Mouse (Mus musculus) layer of hippocampus, adult 9-10 months (tissue): ENCODE data around the gene Acp2.
"Not testable (repeated sequence)": the region's sequence is repeated elsewhere in the genome, so short reads cannot be mapped to it uniquely, and the experiment has no call there.

Experiments used
- DNase-seq: peaks from one replicate; pipeline ENCODE4 v3.0.0; 2022; ENCODE audit warnings: low spot score

The Acp2 gene

DNA sequence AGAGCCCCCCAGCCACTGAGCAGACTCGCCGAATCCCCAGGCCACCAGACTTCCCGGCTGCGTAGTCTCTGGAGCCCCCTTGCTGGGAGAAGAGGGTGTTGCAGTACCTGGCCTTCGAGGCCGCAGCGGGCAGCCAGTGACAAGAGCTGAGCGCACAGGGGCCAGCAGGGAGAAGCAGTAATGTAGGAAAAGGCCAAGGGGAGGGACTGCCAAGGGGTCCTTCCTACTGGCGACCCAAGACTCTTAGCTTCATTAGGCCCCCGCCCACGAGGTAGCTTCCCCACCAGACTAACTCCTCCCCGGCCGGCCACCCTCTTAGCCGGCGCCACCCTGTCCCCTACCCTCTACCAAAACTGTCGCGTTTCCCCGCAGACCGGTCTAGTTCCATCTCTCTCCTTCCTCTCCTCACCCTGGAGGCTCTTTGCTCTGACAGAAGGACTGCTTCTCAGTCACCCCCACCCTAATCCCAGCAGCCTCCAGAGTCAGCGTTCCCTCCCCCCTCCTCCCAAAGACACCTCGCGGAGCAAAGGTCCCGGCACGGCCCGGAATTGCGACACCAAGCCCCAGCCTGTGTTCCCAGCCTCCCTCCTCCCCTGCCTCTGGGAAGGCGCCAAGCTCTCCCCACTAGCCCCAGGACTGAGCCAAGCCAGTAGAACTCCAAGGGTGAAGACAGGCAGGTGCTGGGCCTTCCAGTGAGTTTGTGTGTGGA, 7.9 kb upstream of the Acp2 start:
- no peak for DNase-seq

DNA sequence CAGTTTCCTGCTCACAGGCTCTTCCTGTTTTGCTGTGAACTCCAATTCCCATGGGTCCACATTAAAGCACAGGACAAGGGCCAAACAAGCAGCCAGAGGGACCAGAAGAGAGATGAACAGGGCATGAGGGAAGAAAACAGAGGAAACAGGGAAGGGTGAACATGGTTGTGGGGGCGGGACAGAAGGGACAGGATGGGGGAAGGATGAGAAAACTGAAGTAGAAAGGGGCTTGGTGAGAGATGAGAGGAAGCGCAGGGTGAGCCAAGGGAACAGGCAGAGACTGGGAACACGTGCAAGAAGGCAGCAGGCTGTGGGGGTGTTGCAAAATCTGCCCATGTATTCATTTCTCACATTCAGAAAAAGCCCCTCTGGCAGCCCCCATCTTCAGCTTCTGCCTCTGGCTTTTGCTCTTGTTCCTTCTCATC, 6.1 kb upstream of the Acp2 start:
- DNase-seq: no peak

DNA sequence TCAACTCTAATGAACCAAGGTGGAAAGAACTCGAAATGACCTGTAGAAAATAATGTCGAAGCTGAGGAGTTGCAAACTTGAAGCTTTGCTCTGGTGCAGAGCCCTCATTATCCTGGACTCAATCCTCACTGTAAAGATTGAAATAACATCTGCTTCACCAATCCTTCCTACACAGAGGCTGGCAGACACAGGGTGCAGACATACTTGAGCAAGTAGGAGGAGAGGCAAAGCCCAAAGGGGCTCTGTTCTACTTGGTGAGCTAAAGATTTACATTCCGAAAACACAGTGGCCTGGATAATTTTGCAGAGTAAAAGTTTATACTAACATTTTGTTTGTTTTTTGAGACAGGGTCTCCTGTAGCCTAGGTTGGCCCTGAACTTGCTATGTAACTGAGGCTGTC, 3.8 kb upstream of the Acp2 start:
- no peak for DNase-seq

DNA sequence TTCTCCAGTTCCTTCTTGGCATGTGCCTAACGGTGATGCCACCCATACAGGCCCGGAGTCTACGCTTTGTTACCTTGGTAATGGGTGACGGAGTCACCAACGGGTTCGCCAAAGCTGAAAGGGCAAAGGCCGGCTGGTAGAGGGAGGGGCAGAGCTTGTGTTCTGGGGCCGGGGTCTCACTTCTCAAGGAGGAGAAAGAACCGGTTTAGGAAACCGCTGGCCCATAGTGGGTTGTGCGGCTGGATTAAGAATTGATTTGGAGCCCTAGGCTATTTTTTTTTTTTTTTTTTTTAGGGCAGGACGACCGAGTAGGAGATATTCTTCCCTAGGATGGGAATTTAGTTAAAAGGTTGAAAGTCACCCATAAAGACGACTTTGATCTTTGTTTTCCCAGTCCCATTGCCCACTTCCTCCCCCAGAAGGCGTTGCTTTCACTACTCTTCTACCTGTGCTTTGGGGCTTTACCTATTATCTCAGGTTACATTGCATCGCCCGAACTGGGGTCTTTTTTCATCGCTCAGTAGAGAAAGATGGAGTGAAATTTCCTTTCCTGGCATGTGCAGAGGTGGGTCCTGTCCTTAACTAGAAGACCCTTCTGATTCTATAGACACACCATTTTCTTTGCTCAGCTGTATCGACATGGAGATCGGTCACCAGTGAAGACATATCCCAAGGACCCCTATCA, 429 bp downstream of the Acp2 start:
- no peak for DNase-seq

DNA sequence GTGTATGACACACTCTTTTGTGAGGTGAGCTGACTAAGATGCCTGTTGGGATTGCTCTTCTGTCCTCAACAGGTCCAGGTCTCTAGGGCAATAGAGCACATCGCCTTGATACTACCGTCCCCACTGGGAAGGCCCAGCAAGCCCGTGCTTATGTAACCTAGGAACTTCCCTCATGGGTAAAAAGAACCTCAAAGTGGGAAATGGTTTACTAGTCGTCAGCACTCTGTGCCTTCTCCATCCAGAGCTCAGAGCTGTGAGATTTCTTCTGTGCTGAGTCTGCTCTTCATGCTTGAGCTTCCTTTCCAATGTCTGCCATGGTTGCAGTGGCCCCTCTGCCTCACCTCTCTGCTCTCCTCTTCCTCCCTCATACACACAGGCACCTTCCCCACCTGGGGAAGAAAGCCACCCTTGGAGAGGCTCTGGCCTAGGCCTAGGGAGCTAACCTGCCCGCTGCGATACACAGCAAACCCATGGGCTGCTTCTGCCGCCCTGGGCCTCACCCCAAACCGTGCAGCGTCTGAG, 3.6 kb downstream of the Acp2 start:
- no peak for DNase-seq

DNA sequence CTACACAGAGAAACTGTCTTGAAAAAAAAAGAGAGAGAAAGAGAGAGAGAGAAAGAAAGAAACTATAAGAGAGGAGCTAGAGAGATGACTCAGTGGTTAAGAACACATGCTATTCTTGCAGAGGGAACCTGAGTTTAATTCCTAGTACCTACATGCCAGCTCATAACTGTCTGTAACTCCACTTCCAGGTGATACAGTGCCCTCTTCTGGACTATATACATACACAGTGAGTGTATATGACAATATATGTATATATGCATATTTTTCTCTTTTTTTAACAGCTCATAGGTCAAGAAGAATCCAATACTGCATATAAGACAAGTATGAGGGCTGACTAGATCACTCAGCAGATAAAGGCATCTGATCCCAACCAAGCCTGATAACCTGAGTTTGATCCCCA, 10.6 kb downstream of the Acp2 start:
- DNase-seq: no peak

DNA sequence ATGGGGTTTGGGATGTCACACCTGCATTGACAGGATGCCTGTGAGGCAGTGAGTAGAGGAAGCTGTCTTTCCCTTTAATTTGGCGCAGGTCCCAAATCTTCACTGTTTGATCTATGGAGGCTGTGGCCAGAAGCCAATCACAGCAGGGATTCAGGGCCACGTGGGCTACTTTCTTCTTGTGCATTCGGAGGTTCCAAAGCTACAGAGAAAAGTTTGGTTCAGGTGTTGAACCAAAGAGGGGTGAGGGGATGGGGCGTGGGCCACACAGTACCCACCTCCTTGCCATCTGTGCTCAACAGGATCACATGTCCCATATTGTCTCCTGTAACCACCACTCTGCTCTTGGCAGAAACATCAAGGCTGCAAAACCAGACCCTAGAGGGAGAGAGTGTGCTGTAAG, 14.3 kb downstream of the Acp2 start:
- DNase-seq: no peak

DNA sequence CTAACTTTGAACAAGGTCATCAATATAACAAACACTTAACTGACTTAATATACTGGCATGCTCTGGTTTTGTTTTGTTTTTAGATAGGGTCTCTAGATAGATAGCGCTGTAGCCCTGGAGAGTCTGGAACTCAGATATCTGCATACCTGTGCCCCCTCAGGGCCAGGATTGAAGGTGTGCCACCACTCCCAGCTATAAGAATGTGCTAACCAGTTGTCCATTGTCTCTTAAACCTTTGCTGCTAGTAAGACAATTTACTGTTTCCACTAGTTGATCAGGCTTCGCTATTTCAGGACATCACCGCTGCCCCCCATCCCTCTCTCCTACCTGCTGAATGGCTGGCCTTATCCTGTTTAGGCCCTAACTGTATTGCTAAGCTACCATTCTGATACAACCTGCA, 17.8 kb downstream of the Acp2 start:
- no peak for DNase-seq

DNA sequence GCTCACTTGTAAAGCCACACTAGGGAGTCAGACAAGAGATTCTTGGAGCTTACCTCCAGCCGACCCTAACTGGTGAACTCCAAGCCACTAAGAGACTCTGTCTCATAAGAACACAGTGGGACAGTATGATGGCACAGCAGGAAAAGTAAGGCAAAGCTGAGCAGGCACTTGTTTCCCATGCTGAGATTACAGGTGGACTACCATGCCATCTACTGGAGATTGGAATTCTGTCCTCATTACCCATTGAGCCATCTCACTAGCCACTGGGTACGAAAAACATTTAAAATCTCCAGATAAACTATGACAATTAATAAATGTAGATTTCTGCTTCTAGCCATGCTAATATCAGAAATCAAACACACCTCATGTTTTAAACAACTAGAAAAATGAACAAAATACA, 20.9 kb downstream of the Acp2 start:
- no peak for DNase-seq

DNA sequence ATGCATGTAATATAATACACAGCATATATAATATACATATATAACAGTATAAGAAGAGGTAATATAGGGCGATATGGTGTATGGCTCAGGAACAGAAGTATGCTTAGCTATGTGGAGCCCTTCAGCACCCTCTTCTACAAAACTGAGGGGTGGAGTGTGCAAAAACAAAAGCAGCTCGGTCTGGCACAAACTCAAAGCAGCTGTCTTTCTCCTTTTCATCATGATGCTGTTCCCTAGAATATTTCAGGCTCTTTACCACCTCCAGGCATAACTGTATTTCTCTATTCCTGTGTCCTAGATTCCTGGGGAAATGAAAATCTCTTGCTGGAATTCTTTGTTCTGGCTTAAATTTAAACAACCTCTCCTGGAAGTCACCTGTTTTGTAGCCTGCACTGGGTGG, 27.1 kb downstream of the Acp2 start:
- no peak for DNase-seq

DNA sequence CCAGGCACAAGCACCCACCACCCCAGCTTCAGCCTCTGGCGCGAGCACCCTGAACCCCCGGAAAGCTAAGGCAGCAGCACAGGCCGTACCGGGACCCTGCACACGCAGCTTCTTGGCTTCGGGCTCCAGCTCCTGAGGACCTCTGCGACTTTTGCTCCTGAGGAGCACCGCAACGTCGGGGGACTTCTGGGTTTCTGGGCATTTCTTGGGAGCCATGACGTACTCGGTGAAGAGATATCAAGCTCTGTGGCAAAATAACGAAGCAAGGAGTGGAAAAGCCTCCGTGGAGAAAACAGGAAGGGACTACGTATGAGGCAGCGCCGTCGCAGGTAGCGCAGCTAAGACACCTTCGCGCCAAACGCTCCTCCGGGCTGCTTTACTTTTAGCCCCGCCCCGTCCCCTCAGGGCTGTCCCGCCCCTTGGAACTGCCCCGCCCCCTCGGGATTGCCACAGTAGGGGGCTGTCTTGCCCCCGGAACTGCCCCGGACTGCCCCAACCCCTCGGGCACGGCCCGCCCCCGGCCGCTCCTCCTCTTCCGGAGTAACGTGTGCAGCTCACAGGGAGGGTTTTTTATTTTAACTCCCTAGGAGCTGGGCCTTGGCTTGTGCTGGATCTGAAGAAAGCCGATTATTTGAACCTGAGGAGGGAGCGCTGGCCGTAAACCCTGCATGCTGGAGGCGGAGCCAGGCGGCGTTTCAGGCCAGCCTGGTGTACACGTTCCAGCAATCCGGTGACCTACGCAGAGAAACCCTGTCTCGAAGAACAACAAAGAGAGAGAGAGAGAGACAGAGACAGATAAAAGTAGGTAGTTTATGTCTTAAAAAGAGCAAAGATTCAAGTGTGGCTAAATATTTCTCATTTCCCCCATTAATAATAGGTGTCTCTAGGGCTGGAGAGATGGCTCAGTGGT, 34.2 kb downstream of the Acp2 start, which contains the start of gene Ddb2:
Gene Ddb2 (minus strand): TSS at position 382 of the 910 bp plus-strand sequence.
- DNase-seq: peak; percentile 46

DNA sequence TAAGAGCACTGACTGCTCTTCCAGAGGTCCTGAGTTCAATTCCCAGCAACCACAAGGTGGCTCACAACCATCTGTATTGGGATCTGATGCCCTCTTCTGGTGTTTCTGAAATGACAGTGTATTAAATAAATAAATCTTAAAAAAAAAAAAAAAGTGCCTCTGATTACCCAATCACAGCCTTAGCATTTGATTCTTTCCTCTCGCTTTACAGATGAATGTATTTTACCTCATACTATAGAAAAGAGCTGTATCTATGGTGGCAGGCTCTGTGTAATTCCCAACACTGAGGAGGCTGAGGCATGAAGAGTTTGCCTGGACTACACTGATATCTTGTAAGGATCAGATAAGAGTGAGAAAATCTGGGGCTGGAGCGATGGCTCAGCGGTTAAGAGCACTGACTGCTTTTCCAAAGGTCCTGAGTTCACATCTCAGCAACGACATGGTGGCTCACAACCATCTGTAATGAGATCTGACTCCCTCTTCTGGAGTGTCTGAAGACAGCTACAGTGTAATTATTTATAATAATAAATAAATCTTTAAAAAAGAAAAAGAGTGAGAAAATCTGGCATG, 34.9 kb downstream of the Acp2 start:
- not testable (repeated sequence) for DNase-seq

DNA sequence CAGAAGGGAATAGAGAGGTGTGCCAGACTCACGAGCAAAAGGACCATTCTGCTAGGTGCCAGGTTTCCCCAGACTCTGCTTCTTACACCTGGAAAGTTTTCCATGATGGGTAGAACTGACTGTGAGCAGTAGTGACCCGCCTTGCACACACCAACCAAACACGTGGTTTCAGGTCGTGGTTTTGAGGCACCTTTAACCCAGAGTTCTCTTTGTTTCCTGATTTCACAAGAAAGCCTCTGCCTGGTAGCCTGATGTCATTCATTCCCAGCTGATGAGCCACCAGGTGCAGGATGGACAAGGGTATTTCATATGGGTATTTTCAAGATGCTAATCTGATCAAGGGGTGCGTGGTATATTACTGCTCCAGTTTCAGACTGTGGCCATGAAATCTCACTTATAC, 39.9 kb downstream of the Acp2 start:
- no peak for DNase-seq

DNA sequence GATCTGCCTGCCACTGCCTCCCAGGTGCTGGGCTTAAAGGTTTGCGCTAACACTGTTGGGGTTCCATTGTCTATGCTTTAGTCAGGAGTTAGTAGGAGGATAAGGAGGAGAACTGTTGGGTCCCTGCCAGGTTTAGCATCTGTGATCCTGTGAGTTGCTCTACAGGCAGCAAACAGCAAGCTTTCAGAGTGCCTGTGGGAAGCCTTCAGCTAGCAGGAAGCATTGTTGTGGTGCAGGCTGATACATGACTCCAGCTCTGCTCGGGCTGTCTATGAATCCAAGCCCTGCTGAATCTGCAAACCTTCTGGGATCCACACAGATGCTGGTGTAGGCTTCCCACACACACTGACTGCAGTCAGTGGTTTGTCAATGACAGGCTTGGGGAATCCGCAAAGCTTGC, 40.7 kb downstream of the Acp2 start:
- peak; percentile 55 for DNase-seq

DNA sequence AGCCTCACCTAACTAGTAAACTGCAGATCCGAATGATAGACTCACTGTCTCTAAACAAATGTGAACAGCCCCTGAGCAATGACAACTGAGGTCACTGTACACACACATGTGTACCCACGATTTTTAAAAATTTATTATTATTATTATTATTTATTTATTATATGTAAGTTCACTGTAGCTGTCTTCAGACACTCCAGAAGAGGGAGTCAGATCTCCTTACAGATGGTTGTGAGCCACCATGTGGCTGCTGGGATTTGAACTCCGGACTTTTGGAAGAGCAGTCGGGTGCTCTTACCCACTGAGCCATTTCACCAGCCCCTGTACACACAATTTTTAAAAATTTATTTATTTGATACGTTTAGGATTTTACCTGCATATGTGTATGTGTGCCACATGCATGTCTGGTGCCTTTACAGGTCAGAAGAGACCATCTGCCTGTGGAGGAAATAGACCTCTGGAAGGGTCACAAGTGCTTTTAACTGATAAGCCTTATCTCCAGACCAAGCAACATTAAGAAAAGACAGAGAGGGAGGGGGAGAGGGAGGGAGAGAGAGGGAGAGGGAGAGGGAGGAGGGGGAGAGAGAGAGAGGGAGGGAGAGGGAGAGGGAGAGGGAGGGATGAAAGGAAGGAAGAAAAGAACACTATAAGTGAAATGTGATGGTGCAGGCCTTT, 42.0 kb downstream of the Acp2 start:
- no peak for DNase-seq

DNA sequence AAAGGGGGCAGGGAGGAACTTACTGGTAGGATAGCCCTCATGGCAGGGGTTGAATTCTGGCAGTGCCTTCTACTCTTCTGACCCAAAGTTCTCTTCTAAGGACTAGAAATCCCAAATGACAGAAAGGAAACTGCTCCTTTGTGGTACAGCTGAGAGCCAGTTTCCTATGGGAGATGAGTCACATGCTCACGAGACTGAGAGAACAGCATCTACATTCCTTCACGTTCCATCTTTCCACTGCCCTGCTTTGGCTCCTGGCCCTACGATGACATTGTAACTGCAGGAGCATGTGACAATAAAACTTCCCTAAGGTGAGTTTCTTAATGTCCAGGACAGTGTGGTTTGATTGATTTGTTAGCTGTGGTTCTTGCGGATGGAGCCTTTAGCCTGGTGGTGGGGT, 45.7 kb downstream of the Acp2 start:
- no peak for DNase-seq

DNA sequence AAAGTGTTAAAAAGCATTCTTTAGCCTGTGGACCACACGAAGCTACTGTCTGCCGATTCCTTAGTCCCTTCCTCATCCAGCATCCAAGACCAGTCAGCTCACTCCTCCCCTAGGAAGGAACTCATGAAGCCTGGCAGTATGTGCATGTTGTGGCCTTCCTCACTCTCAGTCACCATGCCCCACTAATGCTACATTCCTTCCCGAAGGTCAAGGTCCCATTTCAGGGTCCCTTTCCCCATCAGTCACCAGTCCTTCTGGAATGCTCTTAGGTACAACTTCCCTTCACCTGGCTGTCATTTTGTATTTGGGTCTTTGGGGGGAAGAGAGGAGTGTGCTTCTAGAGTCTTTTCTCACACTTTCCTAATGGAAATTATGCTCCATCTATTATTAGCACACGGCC, 49.3 kb downstream of the Acp2 start:
- DNase-seq: no peak

DNA sequence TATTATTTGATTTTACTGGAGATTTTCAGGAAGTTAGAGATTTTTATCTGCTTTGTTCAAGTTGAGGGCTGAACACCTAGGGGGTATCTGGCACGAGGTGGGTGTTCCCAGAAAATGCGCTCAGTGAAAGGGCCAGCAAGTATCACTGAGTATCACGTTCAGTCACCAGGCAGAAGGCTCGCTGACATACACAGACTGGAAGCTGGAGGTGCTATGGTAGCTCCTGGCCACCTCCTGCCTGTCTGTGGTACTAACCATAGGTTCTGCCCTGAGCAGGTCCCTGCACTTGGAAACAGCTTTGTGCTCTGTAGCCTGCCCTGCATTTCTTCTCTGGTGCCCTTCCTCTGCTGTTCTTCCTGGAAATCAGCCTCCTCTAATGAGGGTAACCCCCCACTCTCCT, 49.8 kb downstream of the Acp2 start:
- DNase-seq: no peak

DNA sequence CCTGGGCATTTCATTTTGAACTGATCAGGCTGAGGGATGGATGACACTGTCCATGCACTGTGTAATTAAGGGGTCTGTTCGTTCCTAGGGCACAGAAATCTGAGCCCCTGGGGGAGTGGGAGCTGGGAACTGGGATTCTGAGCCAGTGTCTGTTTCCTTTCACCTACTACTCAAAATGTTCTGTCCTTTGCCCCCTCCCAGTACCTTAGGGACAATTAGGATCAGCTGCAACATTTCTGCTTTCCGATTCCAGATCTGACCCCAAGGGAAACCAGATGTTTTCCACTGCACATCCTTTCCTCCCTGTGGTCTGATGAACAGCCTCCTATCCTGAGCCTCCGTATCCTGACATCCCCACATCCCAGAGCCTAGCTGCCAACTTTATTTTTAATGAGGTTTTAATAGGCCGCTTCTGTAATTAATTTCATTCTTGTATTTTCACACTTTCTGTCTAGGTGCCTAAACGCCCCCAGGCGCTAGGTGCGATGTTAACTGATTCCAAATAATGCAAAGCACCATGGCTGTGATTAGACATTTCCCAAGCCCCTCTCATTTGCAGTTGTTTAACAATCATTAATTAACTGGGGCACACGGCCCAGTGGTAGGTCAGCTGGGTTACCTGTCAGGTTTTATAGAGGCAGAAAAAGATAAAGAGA, 52.2 kb downstream of the Acp2 start:
- DNase-seq: no peak

DNA sequence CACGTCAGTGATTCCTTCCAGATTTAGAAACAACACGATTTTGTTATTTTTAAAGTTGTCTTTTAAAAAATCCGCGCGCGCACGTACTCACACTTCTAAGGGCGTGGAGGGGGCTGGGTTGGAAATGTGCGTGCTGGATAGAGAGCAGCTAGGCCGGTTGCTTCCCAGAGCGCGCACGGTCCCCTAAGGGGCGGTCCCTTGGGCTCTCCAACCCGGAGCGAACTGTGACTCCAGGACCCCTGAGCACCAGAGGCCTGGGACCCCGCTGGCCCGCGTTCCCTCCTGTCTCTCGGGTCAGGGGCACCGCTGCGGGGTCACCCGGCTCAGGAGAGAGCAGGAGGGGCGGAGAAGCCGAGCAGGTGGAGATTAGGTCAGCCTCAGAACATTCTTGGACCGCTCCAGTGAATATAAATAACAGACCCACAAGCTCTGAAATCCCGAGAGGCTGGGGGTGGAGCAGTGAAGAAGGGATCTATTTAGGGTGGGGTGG, 53.0 kb downstream of the Acp2 start, which contains the start of gene Pacsin3:
Gene Pacsin3 (plus strand): TSS at position 294 of the 490 bp plus-strand sequence.
- DNase-seq: no peak
